Mouse (Mus musculus) limb, embryonic 11.5 days (tissue): ENCODE results near the gene Pih1d1. TPM values are rescaled to one million over a fixed set of nuclear protein-coding genes. Genes with fewer than 3 reads are reported as not detected.

Experiments used
- ATAC-seq: fragments of 200-750 bp; cut with Nextera tagmentation; 2 replicates; pipeline ENCODE4 v1.8.0; 2017; ENCODE audit warnings: low read depth; ENCODE audit not compliant: insufficient number of reproducible peaks, low FRiP score, low TSS enrichment
- DNase-seq: peaks from one replicate; pipeline ENCODE4 v3.0.0-alpha.2; 2015; ENCODE audit warnings: low spot score
- H3K27ac ChIP-seq: fragments of 300-500 bp; sonication (generic); replicated peaks from 2 replicates; pipeline ENCODE4 v1.5.1; 2014; ENCODE audit warnings: low read depth, mild to moderate bottlenecking, low read length
- H3K27me3 ChIP-seq: fragments of 300-500 bp; sonication (generic); 2 replicates; pipeline ENCODE4 v1.6.1; 2014; ENCODE audit warnings: mild to moderate bottlenecking, low read length, mixed read lengths; ENCODE audit not compliant: control insufficient read depth, insufficient read depth
- H3K36me3 ChIP-seq: fragments of 300-500 bp; sonication (generic); 2 replicates; pipeline ENCODE4 v1.6.1; 2014; ENCODE audit warnings: mild to moderate bottlenecking, low read length, moderate library complexity, mixed read lengths; ENCODE audit not compliant: control insufficient read depth, insufficient read depth
- H3K4me1 ChIP-seq: fragments of 300-500 bp; sonication (generic); 2 replicates; pipeline ENCODE4 v1.6.1; 2014; ENCODE audit warnings: low read length, mixed read lengths; ENCODE audit not compliant: control insufficient read depth, insufficient read depth
- H3K4me2 ChIP-seq: fragments of 300-500 bp; sonication (generic); 2 replicates; pipeline ENCODE4 v1.6.1; 2014; ENCODE audit warnings: low read depth, mild to moderate bottlenecking, moderate library complexity; ENCODE audit not compliant: severe bottlenecking
- H3K4me3 ChIP-seq: fragments of 300-500 bp; sonication (generic); 2 replicates; pipeline ENCODE4 v1.5.1; 2014; ENCODE audit warnings: low read depth, low read length
- H3K9ac ChIP-seq: fragments of 300-500 bp; sonication (generic); 2 replicates; pipeline ENCODE4 v1.6.1; 2014; ENCODE audit warnings: mild to moderate bottlenecking, low read length
- H3K9me3 ChIP-seq: fragments of 300-500 bp; sonication (generic); 2 replicates; pipeline ENCODE4 v1.6.1; 2016; ENCODE audit warnings: low read length; ENCODE audit not compliant: control insufficient read depth
- WGBS: fragments of 180-500 bp; shearing (Covaris S2); extraction: QIAGEN DNeasy Blood & Tissue Kit; methylation state at CpG from one replicate; pipeline ENCODE4 v1.1.7; 2014; 5-methylcytosine and 5-hydroxymethylcytosine counted together
- polyA plus RNA-seq: library from polyadenylated mRNA; unstranded; fragments of >200 nt; fragmentation: Nextera tagmentation; extraction: Ambion mirVana; gene quantifications from 2 replicates; pipeline ENCODE4 v1.2.1, GENCODE M21; 2014

Gene Pih1d1
- polyA plus RNA-seq, 1 experiment from 2014 or later = 106 TPM

DNA sequence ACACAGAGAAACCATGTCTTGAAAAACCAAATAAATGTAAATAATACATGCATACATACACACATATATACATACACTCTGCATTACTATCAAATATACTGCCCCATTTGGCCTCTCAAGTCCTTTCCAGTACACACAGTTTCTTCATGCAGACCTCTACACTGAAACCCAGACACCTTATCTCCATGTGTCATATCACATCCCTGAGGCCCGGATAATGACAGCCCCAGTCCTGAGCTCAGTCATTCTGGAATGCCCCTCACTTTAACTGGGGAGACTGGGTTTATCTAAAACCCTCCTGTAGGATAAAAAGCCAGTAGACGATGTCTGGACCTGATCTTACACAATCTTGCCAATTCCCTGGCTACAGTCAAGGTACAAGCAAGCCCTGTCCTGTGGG is 40.6 kb upstream of the Pih1d1 start:
- Histone ChIP-seq H3K27ac (no peak overlapping the region), H3K9me3 (no peaks in the 10 kb centered on the region), H3K27me3 (no peaks in the 10 kb centered on the region), H3K4me2 (no peak overlapping the region), H3K9ac (no peak overlapping the region), H3K36me3 (no peaks in the 10 kb centered on the region), H3K4me3 (no peak overlapping the region), H3K4me1 (no peaks in the 10 kb centered on the region)
- ATAC-seq (no peak), DNase-seq (no peak)
- WGBS = 92% methylated on average over 2 of the region's 2 CpGs

DNA sequence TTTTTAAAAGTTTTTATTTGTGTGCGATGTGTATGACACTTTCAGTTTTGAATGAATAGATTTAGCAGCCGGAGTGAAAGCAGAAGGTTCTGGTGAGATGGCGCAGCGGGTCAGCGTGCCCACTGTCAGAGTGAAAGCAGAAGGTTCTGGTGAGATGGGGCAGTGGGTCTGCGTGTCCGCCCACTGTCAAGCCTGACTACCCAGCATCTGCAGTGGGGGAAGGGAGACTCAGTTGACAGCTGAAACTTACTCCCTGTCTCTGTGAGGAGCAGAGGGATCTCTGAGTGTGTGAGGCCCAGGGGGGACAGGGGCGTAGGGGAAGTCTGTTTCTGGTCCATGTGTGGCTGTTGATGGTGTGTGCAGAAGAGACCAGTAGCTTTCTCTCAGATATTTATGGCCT is 36.5 kb upstream of the Pih1d1 start:
- H3K4me3 ChIP-seq = no peak overlapping the region
- no peak overlapping the region for H3K4me2 ChIP-seq
- peaks cover 24% of the 10 kb centered on the region for H3K36me3 ChIP-seq
- no peaks in the 10 kb centered on the region for H3K9me3 ChIP-seq
- peaks cover 5% of the 10 kb centered on the region; the same call in 1 of the 2 replicates for H3K4me1 ChIP-seq
- no peak overlapping the region for H3K27ac ChIP-seq
- WGBS = 86% methylated on average over 8 of the region's 8 CpGs
- ATAC-seq (no peak), DNase-seq (no peak)
- H3K9ac ChIP-seq = no peak overlapping the region
- no peaks in the 10 kb centered on the region for H3K27me3 ChIP-seq

DNA sequence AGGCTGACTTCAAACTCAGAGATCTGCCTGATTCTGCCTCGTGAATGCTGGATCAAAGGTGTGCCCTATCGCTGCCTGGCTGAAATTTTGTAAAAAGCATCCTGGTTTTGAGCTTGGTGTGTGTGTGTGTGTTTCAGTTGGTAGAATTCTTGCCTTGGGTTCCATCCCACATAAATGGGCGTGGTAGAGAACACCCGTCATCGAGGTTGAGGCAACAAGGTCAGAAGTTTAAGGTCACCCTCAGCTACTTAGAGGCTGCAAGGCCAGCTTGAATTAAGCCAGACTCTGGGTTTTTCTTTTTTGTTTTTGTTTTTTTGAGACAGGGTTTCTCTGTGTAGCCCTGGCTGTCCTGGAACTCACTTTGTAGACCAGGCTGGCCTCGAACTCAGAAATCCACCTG is 35.8 kb upstream of the Pih1d1 start:
- WGBS = 90% methylated on average over 6 of the region's 6 CpGs
- no peaks in the 10 kb centered on the region for H3K9me3 ChIP-seq
- peaks cover 30% of the 10 kb centered on the region for H3K36me3 ChIP-seq
- H3K27ac ChIP-seq = no peak overlapping the region
- no peak overlapping the region for H3K9ac ChIP-seq
- ATAC-seq (no peak), DNase-seq (no peak)
- H3K4me1 ChIP-seq = peaks cover 11% of the 10 kb centered on the region
- H3K4me2 ChIP-seq = no peak overlapping the region
- no peaks in the 10 kb centered on the region for H3K27me3 ChIP-seq
- H3K4me3 ChIP-seq = no peak overlapping the region

GRCm38 (mm10) chr7:45119780-45120709 is 34.1 kb upstream of the Pih1d1 start:
- 0 out of 2 replicates have a peak overlapping the region, but pooled peaks have one; percentile 36 for H3K27ac ChIP-seq
- peaks cover 30% of the 10 kb centered on the region for H3K36me3 ChIP-seq
- no peak overlapping the region for H3K4me3 ChIP-seq
- H3K9me3 ChIP-seq = no peaks in the 10 kb centered on the region
- WGBS = 81% methylated on average over 5 of the region's 5 CpGs
- no peak for DNase-seq
- H3K27me3 ChIP-seq = no peaks in the 10 kb centered on the region
- ATAC-seq = no peak
- H3K9ac ChIP-seq = no peak overlapping the region
- H3K4me1 ChIP-seq = peaks cover 11% of the 10 kb centered on the region
- H3K4me2 ChIP-seq = no peak overlapping the region

- peaks cover 44% of the 10 kb centered on the region for H3K36me3 ChIP-seq
- peaks cover 23% of the 10 kb centered on the region for H3K4me1 ChIP-seq
- peak overlapping the region; percentile 27; the same call in 1 of the 2 replicates for H3K9ac ChIP-seq
- ATAC-seq (no peak), DNase-seq (no peak)
- H3K27ac ChIP-seq = no peak overlapping the region
- 68% methylated on average over 8 of the region's 8 CpGs for WGBS
- no peaks in the 10 kb centered on the region for H3K27me3 ChIP-seq
- no peak overlapping the region for H3K4me2 ChIP-seq
- H3K9me3 ChIP-seq = no peaks in the 10 kb centered on the region
- no peak overlapping the region for H3K4me3 ChIP-seq
Measured at GRCm38 (mm10) chr7:45121404-45121803, 32.7 kb upstream of the Pih1d1 start.

DNA sequence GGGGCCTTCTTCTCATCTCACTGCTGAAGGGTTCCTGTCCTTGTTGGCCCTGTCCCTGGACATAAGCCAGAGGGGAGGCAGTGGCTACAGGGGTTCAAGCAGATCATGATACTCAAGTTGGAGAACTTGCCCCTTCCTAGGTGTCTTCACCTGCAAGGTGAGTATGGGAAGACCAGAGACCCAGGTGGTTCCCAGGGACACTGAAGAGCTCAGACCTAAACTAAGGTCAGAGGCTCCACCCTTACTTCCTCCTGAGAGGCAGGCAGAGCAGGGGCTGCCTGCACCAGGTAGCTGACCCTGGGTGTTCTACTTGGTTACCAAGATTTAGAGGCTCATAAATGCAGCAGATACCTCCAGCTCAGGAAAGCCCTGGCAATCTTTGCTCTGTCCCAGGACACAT is 32.1 kb upstream of the Pih1d1 start:
- Histone ChIP-seq H3K36me3 (peaks cover 49% of the 10 kb centered on the region), H3K27me3 (no peaks in the 10 kb centered on the region), H3K4me2 (no peak overlapping the region), H3K4me1 (peaks cover 29% of the 10 kb centered on the region), H3K9ac (no peak overlapping the region), H3K4me3 (no peak overlapping the region), H3K9me3 (no peaks in the 10 kb centered on the region), H3K27ac (no peak overlapping the region)
- no peak for DNase-seq
- no peak for ATAC-seq

DNA sequence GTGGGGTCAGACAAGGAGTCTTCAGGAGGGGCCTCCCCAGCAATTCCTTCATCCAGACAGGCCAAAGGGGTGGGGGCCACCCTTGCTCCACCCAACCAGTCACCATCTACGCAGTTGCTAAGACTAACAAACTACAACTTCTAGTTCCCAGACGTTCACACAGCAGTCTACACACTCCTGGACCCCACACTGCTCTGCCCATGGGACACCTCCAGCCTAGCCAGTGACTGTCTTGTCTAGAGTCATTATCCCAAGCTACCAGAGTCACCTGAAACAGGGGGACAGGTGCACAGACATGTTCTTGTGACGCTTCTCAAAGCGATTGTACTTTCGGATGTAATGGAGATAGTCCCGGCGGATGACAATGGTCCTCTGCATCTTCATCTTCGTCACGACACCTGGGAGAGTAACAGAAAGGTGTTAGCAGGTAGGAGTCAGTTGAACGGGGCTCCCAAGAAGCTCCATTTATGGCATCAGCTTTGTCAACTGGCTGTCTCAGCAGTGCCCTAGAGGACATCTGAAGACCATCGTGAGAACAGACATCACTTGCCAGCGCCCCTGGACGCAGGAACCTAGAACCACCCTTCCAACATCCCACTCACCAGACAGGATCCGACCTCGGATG is 31.4 kb upstream of the Pih1d1 start:
- Histone ChIP-seq H3K4me3 (peak overlapping the region; percentile 96), H3K4me1 (peaks cover 33% of the 10 kb centered on the region), H3K27ac (no peak overlapping the region), H3K4me2 (peak overlapping the region; percentile 86), H3K27me3 (no peaks in the 10 kb centered on the region), H3K9ac (peak overlapping the region; percentile 99), H3K36me3 (peaks cover 53% of the 10 kb centered on the region), H3K9me3 (no peaks in the 10 kb centered on the region)
- no peak for DNase-seq
- ATAC-seq = no peak
- WGBS = 79% methylated on average over 15 of the region's 15 CpGs

DNA sequence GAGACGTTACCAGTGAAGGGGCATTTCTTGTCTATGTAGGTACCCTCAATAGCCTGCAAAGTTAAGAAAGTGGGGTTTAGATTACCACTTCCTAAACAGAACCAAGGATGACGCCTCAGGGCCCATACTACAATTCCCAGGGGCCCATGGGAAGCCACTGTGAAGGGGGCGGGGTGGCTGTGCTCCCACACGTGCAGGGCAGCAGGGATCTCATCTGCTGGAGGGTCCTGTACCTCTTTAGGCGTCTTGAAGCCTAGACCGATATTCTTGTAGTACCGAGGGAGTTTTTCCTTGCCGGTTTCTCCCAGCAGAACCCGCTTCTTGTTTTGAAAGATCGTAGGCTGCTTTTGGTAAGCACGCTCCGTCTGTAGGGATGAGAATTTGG is 30.9 kb upstream of the Pih1d1 start:
- Histone ChIP-seq H3K4me2 (peak overlapping the region; percentile 86), H3K4me1 (peaks cover 33% of the 10 kb centered on the region), H3K4me3 (peak overlapping the region; percentile 96), H3K27ac (0 out of 2 replicates have a peak overlapping the region, but pooled peaks have one; percentile 80), H3K36me3 (peaks cover 53% of the 10 kb centered on the region), H3K9me3 (no peaks in the 10 kb centered on the region), H3K9ac (peak overlapping the region; percentile 99), H3K27me3 (no peaks in the 10 kb centered on the region)
- ATAC-seq (no peak), DNase-seq (no peak)
- 23% methylated on average over 12 of the region's 12 CpGs for WGBS
